Mouse (Mus musculus): Measurements from ENCODE around the gene Adrb1. TPM values are rescaled to one million over a fixed set of nuclear protein-coding genes. Genes with fewer than 3 reads are reported as not detected.

The Adrb1 gene
- total RNA-seq, 4 experiments from 2014 or later, result 1.5 to 3.1 (median 2.4) TPM

Other genes starting within 250 kb of the Adrb1 start
- gene Dclre1a, start 174.0 kb upstream of the Adrb1 start, total RNA-seq (2022), result 10 to 100 TPM in 3 of 4 experiments, 1 to 10 TPM in 1; 8.8 to 13.8 (median 11.3) TPM
- 10 to 100 TPM; 16.6 to 27.2 (median 23.2) TPM for gene Nhlrc2, start 173.9 kb upstream of the Adrb1 start, total RNA-seq (2022)
- 10 to 100 TPM; 22.6 to 35.3 (median 31.7) TPM for gene Ccdc186, start 100.0 kb downstream of the Adrb1 start, total RNA-seq (2022)
- under 1 TPM in 1 of 4 experiments, not detected in 3; 0.10 TPM for gene Tdrd1, start 104.0 kb downstream of the Adrb1 start, total RNA-seq (2022)
- not detected for gene Vwa2, start 152.1 kb downstream of the Adrb1 start, total RNA-seq (2022)

All from adrenal gland, adult 8-10 months (tissue).